Mouse (Mus musculus) layer of hippocampus, postnatal 36 days (tissue): ENCODE data around the gene Arl10. TPM values are rescaled to one million over a fixed set of nuclear protein-coding genes. Genes with fewer than 3 reads are reported as not detected.
A peak's percentile ranks its signal among the peaks of the same experiment; 100 is the strongest.

ENCODE experiments used
- DNase-seq, 2 experiments: peaks; one replicate each; pipeline ENCODE4 v3.0.0; 2022
- microRNA-seq, 2 experiments: library from miRNA; unstranded; fragments of <30 nt; microRNA quantifications; one replicate each; pipeline ENCODE4 v1.2.0; 2021
- total RNA-seq, 2 experiments: library from RNA; stranded (reverse); gene quantifications; 2 replicates each; pipeline ENCODE4 v1.2.3; 2021

The Arl10 gene
- total RNA-seq, 2 experiments from 2014 or later, result 35.2 to 36.2 TPM

DNA sequence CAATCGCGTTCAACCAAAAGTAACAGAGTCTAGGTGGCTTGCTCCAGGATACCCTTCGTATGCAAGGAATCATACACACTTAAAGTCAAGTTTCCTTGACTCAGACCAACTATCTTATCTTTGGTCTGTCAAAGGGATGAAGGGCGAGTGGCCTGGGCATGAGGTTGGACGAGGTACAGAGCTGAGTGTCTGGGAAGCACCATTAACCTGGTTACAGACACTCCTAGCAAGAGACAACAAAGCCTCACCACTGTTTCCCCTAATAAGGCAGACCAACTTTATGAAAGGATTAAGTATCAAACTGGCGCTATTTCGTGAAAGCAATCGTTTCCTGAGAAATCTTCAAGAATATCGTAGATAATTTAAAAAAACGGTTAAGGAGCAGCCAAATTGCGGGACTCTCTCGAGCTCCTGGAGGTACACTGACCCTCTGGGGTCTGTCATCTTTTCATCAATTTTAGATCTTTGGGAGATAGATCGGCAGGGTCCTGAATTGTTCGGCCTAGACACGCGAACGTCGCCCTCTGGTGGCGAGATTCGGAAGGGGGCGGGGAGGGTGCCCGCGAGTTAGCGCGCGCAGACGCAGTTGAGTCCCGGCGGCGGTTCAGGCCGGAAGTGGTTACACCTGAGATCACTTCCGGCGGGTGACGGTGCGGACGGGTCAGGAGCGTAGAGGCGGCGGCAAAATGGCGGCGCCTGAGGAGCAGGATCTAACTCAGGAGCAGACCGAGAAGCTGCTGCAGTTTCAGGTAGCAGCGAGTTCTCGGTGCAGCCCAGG lies 46.5 kb downstream of the Arl10 start, which contains the start of gene Faf2:
Gene Faf2, plus strand, starts transcription at position 630 of the 778 bp plus-strand sequence.
- peak; percentile 98 to 99 for DNase-seq

DNA sequence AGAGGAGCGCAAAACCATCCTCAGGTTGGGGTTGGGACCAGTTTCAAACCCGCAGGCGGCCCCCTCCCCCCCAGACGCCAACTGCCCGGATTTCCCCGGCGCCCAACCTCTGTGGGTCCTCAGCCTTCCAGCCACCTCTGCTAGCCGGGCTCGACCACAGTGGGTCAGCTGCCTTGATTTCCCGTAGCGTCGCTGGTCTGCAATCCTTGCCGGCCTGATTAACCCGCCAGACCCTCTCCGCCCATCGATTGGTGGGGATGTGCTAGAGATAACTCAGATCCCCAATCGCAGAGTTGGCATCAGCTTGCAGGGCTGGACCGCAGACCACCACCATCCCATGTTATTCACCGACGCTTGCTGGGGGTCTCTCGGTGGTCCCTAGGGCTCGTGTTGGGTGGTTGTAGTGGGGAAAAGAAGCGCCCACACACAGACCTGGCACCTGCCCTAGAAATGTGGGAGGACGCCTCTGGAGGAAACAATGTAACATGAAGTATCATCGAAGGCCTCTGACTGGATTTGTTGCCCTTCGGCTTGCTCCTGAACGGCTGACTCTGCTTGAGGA lies 47.2 kb downstream of the Arl10 start:
- DNase-seq, result no peak

DNA sequence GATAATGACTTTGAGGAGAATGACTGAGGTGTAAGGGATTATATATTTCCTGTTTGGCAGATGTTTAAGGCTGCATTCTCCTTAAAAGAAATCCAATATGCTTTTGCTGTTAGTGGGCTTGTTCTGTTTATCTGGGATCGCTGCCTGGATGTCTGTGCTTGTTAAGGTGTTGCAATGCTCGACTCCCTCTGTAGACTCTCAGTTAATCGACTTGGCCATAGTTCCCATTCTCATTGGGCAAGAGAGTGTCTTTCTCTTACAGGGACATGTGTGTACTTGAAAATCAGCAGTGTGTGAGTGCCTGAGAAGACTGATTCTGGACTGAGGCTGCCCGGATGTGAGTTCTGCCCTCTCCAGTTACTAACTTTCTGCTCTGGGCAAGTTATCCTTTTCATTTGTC lies 54.3 kb downstream of the Arl10 start:
- no peak for DNase-seq

Small RNA genes lying within 50 kb of the gene (microRNA-seq; reads per million reads assigned to microRNA genes)
- gene Gm24195, result 0 reads per million in 2 experiments

Other genes starting within 250 kb of the Arl10 start
- gene Cplx2, start 203.7 kb upstream of the Arl10 start, total RNA-seq, result 100 to 1,000 TPM; 968 to 982 TPM
- gene Thoc3, start 106.2 kb upstream of the Arl10 start, total RNA-seq, result 10 to 100 TPM; 35.7 to 36.7 TPM
- gene Simc1, start 71.2 kb upstream of the Arl10 start, total RNA-seq, result 10 to 100 TPM; 17.4 to 18.2 TPM
- 100 to 1,000 TPM; 155 to 156 TPM for gene 4833439L19Rik, start 9.6 kb upstream of the Arl10 start, total RNA-seq
- 10 to 100 TPM; 25.6 to 28.0 TPM for gene Nop16, start 15.1 kb downstream of the Arl10 start, total RNA-seq
- 100 to 1,000 TPM; 169 to 175 TPM for gene Higd2a, start 15.2 kb downstream of the Arl10 start, total RNA-seq
- 100 to 1,000 TPM; 261 to 274 TPM for gene Cltb, start 36.3 kb downstream of the Arl10 start, total RNA-seq
- 10 to 100 TPM; 61.3 to 61.6 TPM for gene Faf2, start 46.8 kb downstream of the Arl10 start, total RNA-seq
- gene Rnf44, start 118.9 kb downstream of the Arl10 start, total RNA-seq, result 100 to 1,000 TPM; 157 to 161 TPM
- gene Cdhr2, start 126.4 kb downstream of the Arl10 start, total RNA-seq, result under 1 TPM in 1 of 2 experiments, not detected in 1; 0.22 TPM
- gene Gprin1, start 174.9 kb downstream of the Arl10 start, total RNA-seq, result 100 to 1,000 TPM; 135 to 142 TPM
- 100 to 1,000 TPM; 602 to 611 TPM for gene Sncb, start 191.6 kb downstream of the Arl10 start, total RNA-seq
- gene Eif4e1b, start 209.0 kb downstream of the Arl10 start, total RNA-seq, result not detected
- gene Tspan17, start 214.4 kb downstream of the Arl10 start, total RNA-seq, result 100 to 1,000 TPM in 1 of 2 experiments, 10 to 100 TPM in 1; 83.4 to 109 TPM